Mouse (Mus musculus) hematopoietic stem cell, adult 5-6 weeks (primary cell): ENCODE measurements around the gene Fbxl8. TPM values are rescaled to one million over a fixed set of nuclear protein-coding genes. Genes with fewer than 3 reads are reported as not detected.
"Not testable (repeated sequence)": the region's sequence is repeated elsewhere in the genome, so short reads cannot be mapped to it uniquely, and the experiment has no call there.

ENCODE experiments used
- ATAC-seq, 2 experiments: fragments of 125-278 bp in 1 of 2; replicated peaks in 1 of 2; 2 replicates each; pipeline ENCODE4 v1.8.0; 2016 to 2017; ENCODE audit warnings: inconsistent platforms in 2 of 2, mild to moderate bottlenecking in 2 of 2, moderate number of reproducible peaks in 2 of 2, low read depth in 1 of 2, moderate TSS enrichment in 1 of 2; ENCODE audit not compliant: low FRiP score in 2 of 2, poor library complexity in 2 of 2, severe bottlenecking in 2 of 2, insufficient read depth in 1 of 2, low TSS enrichment in 1 of 2
- total RNA-seq: library from RNA; stranded (forward); fragments of 172-1452, 232-1000 nt; gene quantifications from 2 replicates; pipeline ENCODE4 v1.2.3, GENCODE M21; 2017

Fbxl8 gene
- total RNA-seq, 1 experiment from 2014 or later: 4.9 TPM

DNA sequence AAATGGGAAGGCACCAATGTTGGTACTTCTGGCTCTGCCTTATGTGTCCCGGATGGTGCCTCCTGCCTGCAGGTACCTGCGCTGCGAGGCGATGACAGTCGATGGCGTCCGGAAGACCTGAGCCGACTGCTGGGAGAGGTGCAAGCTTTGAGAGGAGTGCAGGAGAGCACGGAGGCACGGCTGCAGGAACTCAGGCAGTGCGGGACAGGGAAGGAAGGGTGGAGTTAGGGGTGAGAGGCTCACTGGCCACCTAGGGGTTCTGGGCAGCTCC lies 6.4 kb downstream of the Fbxl8 start:
- no peak for ATAC-seq

DNA sequence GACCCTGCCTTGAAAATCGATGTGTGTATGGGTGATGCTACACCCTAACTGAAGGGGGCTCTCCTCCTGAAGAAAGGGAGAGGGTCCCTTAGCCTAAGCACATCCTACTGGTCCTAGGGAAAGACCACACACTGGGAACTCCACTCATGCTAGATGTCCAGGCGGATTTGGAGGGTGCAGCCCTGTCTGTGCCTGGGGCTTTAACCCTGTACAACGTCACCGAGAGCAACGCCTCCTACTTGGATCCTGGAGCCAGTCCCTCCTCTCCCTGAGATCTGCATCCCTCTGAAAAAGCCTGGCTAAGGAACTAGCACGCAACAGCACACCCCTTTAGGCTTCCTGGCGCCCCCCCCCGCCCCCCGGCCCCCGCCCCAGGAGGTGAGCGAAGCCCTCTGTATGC lies 10.9 kb downstream of the Fbxl8 start:
- ATAC-seq: no peak

DNA sequence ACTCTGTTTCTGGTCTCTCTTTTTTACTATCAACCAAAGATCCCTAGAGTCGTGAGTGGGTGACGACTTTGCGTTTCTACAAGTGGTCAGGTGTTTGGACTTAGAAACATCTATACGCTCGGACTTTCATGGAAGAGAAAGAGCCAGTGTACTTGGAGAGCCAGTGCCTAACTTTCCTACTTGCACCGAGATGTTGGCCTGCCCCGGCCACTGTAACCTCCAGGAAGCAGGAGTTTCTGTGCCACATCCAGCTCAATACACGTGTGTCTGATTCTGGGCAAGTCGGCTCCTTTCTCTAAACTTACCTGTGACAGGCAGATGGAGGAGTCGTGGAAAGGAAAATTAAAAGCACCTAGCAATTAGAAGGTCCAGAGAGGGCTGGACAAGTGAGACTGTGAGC lies 11.4 kb downstream of the Fbxl8 start, which contains the start of gene Nol3:
Gene Nol3 (plus strand): TSS at position 301 of the 400 bp plus-strand sequence.
- no peak for ATAC-seq

DNA sequence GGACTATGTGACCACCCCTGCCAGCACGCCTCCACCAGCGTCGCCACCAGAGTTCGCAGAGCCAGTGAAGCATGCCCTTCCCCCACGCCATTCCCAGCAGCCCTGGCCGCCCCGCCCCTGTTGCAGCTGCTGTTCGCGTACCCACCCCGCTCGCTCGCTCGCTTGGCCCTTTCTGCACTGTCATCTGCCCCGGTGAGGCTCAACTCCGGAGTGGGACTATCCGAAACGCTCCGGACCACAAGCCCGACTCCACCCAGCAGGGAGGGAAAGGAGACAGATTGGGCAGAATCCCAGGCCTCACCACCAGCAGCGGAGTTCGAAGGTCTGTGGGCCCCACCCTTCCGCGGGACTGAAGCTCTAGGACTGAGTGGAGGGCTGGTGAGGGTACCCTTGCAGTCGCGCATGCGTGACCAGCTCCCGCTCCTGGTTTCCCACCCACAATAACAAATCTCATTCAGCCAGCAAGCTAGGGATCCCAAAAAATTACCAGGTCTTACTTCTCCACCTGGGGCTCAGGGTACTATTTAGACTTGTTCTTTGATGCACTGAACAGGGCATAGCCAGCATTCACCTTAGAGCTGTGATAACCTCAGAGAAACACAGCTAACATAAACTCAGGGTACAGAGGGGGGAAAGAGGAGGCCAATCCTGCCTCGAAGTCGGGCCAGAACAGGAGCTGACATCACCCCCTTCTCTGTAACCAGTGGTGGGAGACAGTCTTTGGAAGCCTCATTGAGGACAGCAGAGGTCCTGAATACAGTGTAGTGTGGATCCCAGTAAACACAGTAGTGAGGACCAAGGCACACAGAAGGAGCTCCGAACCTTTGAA lies 12.1 kb downstream of the Fbxl8 start:
- ATAC-seq: peak; percentile 54 to 65

DNA sequence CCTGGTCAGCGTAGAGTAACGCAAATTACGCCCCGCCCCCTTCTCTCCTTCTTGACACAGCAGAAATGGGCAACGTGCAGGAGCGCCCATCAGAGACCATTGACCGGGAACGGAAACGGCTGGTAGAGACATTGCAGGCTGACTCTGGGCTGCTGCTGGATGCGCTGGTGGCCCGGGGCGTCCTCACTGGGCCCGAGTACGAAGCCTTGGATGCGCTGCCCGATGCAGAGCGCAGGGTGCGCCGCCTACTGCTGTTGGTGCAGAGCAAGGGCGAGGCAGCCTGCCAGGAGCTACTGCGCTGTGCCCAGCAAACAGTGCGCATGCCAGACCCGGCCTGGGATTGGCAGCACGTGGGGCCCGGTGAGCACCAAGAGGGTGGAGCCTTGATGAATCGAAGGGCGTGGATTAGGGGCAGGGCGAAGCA lies 14.5 kb downstream of the Fbxl8 start:
- peak; percentile 51 to 76 for ATAC-seq

DNA sequence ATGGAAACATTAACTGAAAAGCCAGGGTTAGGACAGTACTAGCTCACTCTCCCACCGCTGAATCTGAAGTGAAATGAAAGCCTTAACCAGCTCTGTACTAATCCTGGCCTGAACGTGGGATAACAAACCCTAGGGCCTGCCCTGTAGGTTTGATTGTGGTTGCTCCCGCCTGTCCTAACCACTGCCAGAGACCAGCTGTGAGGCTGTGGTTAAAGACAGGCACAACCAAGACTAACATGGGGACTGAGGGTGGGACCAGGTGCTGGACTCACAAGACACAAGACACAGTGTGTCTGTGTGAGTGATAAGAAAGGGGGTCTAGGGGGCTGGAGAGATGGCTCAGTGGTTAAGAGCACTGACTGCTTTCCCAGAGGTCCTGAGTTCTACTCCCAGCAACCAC lies 16.1 kb downstream of the Fbxl8 start:
- no peak for ATAC-seq

DNA sequence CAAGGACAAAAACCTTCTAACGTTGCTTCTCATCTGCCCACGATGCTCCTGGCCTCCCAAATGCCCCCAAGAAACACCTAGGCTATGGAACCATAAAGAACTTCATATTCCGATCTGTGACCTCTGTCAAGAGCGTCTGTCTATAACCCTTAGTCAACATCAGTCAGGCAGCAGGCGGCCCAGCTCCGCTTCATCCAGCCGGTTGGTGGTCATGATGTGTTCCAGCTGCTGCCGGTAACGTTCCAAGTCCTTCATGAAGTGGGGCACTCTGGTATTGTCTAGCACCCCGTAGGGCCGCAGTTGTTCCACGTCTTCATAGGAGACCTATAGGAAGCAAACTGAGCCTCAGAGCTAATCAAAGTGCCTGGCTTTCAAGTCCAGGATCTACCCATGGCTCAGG lies 17.4 kb downstream of the Fbxl8 start:
- ATAC-seq: no peak

DNA sequence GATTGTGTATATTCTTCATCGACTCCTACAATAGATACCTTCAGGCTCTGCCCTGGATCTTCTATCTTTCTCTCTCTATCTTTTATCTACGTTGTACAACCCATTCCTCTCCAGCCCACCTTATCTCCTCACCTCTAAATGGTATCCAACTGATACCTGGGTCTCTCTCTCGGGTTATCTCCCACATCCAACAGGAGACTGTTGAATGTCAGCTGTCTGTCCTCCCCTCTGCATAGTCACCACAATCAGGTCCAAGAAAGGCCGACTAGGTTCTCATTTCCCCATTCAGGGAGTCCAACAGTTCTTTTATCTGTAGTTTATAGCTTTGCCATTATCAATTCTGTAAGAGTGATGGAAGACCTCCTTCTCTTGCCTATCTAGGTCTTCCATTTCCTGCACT lies 17.8 kb downstream of the Fbxl8 start:
- no peak for ATAC-seq

DNA sequence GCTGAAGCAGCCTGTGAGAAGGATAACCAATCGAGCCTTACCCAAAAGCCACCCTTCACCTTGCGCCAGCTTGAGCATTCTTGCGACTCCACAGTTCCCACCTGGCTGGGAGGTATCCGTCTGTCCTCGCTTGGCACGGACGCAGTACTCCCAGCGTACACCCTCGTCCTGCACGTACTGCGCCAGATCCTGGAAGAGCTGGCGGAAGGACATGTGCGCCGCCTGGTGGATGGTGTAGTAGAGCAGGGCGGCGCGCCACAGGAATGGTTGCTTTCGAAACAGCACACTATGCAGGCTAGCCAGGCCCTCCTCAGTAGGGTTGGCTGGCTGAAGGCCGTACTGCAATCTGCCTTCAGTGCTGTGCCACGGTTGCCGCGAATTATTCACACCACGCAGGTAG lies 18.6 kb downstream of the Fbxl8 start:
- ATAC-seq: peak; percentile 43 to 59; a peak in 3 of 4 replicates

DNA sequence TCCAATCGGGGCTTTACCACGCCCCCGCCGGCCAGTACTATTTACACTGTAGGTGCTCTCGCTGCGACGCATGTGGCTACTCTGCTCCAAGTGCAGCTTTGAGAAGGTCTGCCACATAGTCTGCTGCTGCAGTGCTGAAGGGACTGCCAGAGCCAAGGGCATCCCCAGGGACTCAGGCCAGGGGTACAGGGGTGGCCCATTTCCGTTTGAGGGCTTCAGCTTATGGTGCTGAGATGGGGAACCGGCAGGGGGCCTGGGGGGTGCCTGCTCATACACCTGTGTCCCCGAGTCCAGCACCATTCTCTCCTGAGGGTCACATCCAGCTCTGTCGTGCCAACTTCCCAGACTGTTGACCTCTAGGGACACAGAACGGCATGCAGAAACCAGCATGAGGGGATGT lies 21.1 kb downstream of the Fbxl8 start:
- no peak for ATAC-seq

DNA sequence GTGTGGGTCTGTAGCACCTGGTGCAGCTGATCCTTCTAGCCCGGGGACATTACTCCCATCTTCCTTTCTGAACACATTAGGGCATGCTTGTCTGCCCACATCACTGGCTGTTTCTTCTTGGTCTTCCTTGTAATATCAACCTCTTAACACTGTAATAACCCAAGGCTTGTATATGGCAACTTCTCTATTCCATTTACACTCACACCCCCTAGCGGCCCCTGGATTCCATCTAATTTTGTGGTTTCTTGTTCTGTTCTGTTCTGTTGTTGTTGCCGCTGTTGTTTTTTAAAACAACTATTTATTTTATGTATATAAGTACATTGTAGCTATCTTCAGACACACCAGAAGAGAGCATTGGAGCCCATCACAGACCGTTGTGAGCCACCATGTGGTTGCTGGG lies 22.5 kb downstream of the Fbxl8 start:
- no peak for ATAC-seq

DNA sequence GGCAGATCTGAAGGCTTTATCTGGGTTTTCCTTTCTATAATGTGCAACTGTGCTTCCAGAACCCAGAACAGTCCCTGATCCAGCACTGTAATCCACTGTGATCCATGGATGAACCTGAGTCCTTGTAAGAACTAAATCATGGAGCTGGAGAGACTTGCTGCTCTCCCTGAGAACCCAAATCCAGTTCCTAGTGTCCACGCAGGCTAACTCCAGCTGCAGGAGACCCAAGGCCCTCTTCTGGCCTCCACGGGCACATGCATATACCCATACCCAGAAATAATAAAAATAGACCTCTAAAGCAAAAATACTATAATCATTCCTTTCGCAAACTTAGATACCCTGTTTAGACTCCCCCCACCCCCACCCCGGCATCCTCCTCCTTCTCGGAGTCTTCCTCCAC lies 23.8 kb downstream of the Fbxl8 start:
- ATAC-seq: no peak

DNA sequence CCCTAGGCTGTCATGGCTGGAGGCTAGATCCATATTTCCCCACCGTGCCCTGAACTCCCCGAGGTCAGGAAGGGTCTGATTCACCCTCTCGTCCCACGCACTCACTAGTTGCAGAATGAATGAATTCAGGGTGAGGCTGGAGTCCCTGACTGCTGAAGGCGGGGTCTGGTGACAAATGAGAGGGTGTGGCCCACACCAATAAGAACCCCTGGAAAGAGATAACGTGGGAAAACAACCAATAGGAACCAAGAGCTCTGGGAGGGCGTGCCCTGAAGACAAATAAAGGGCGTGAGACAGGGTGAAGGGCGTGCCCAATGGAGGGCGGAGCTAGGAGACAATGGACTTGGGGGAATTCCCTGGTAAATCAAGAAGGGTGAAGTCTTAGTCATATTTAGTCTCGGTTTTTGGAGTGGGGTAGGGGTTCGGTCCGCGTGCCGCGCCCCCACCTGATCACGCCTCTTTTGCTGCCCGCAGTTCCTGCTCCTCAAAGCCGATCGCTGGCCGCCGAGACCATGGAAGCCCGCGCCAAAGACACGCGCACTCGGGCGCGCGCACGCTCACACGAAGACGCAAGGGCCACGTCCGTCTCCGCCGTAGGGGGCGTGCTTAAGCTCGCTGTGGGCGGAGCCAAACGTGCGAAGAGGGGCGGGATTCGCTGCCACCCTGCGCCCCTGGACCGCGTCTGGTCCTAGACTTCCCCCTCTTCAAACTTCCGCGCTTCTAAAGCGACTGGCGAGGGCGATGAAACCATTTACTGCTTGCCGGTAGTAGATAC lies 24.7 kb downstream of the Fbxl8 start:
- peak; percentile 79 to 90 for ATAC-seq

DNA sequence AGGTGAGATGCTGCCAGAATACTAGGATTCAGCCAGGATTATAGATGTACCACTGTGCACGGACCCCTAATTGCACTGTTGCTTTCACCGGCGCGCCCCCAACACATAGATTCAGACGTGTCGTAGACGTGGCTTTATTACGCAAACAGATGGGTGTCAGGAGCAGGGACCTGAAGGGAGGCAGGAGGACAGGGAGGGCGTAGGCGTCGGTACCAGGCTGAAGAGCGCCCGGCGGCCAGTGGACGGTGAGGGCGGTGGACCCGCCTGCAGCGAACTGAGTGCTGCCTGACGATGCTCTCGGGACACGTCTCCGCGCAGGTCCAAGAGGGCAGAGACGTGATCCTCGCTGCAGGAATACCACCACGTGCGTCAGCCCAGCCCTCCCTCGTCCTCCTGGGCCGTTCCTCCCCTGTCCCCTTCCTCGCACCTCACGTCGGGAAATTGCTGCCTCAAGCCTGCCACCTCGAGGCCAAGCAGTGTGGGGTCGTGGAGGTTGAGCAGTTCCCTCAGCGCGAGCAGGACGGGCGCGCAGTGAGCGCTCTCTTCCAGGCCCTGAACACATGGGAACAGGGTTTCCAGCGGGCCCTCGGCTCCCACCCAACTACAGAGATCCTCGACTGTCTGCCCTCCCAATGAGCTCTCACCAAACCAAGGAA lies 25.5 kb downstream of the Fbxl8 start, which contains the start of gene 4931428F04Rik:
Gene 4931428F04Rik (minus strand): TSS at position 60 of the 656 bp plus-strand sequence.
- ATAC-seq: no peak

DNA sequence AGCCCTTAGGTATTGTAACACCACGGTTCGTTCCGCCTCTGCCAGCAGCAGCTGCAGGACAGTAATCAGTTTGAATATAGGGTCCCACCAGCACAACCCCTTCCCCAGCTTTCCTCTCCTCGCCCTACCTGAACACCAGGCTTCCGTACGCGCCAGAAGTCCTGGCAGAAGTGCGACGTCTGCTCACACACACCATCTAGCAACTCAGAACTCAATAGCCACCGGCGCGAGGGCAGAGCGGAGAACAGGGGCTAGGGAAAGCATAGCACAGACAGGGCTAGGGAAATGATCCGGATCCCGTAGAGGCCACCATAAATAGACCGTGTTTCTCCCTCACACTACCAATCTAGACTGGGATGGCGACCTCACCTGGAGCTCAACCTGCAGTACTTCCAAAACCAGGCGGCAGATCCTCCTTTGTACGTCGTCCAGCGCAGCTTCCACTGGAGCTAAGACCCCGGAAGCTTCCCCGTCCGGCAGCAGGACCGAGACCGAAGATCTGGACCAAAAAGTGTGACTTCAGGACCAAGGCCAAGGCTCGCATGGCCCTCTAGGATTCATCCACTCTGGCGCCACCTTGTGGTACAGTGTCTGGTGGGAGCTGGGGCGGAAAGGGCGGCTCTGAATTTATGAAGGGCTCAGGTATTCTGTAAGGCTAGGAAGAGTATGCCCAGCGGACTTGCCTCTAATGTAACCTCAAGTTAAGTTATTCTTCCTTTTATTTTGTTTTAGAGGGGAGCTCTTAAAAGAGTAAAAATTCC lies 26.3 kb downstream of the Fbxl8 start:
- peak; percentile 35 to 49; a peak in 3 of 4 replicates for ATAC-seq

DNA sequence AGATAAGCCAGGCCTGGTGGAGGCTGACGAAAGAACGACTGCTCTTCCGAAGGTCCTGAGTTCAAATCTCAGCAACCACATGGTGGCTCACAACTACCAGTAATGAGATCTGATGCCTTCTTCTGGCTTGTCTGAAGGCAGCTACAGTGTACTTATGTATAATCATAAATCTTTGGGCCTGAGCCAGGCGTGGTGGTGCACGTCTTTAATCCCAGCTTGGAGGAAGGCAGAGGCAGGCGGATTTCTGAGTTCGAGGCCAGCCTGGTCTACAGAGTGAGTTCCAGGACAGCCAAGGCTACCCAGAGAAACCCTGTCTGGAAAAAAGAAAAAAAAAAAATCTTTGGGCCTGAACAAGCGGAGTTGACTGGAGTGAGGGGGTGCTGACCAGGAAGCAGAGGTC lies 26.9 kb downstream of the Fbxl8 start:
- not testable (repeated sequence) for ATAC-seq

DNA sequence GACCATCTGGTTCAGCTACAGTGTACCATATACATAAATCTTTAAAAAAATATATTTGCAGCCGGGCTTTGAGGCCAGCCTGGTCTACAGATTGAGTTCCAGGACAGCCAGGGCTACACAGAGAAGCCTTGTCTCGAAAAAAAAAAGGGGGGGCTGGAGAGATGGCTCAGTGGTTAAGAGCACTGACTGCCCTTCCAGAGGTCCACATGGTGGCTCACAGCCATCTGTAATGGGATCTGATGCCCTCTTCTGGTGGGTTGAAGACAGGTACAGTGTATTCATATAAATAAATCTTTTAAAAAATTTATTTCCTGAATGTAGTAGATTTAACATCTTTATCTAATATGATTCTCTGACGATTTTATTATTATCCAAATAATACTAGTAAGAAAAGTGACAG lies 27.4 kb downstream of the Fbxl8 start:
- not testable (repeated sequence) for ATAC-seq
